Mouse (Mus musculus) CD8-positive naive resting alpha-beta T cell, adult 2 months (primary cell): ENCODE measurements around the gene Cfap54.

Source experiments
- DNase-seq, 2 experiments: peaks; one replicate each; pipeline ENCODE4 v3.0.0; 2022; ENCODE audit warnings: low read depth in 2 of 2, low spot score in 2 of 2

Gene Cfap54

DNA sequence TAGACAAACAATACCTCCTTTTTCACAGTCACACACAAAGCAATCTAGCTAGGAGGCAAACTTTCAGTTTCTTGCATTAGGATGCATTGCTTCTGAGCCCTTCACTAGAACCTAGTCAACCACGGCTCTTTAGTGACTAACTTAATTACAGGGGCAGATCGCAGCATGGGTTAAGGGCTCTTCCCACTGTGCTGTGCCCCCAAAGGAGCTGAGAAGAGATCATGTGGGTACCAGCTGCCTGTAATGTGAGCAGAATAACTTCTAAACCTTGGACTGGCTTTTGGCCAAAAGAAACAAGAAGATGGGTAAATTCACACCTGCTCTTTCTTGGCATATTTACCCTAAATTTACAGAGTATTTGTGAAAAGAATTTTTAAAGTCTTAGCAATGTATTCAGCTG, 291.2 kb downstream of the Cfap54 start:
- DNase-seq = no peak

DNA sequence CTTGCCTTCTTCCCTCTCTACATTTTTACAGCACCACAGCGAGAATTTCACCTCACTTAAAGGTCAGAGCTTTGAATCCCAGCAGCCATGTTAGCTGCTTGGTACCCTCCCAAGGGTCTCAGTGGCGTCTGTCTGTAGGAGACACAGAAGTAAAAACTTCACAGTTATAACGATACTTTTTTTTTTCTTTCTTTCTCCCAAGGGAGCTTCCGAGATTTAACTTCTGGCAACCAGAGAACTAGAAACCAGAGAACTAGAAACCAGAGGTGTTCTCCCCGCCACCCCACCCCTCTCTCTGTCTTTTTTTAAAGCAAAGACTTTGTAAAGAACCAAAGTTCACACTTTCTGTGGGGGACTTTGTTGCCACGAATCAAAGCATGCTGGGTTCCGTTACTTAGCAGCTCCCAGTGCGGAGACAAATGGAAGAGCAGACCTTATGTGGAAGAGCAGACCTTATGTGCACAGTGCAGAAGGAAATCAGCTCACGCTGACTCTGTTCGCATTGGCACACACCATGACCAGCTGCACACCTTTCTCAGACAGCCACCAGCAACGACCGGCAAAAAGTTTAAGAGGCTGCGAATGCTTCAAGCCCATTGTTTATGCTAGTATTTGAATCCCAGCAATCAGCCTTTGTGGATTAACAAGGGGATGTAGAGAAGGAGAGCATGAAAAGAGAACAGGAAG, 292.9 kb downstream of the Cfap54 start:
- DNase-seq = no peak

- DNase-seq = no peak
These were observed 298.7 kb downstream of the Cfap54 start for GRCm38 (mm10) chr10:92782691-92783090.

- DNase-seq = no peak
These were observed 327.1 kb downstream of the Cfap54 start for GRCm38 (mm10) chr10:92754359-92754758.

GRCm38 (mm10) chr10:92730339-92730738, 351.1 kb downstream of the Cfap54 start:
- DNase-seq = no peak

DNA sequence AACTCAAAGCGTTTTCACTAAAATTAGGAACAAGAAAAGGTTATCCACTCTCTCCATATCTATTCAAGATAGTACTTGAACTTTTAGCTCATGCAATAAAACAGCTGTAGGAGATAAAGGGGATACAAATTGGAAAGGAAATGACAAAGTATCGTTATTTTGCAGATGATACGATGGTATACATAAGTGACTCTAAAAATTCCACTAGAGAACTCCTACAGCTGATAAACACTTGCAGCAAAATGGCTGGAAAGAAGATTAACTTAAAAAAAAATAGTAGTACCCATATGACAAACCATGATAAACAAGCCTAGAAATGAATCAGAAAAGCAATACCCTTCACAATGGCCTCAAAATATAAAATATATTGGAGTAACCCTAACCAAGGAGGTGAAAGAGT, 352.7 kb downstream of the Cfap54 start:
- no peak for DNase-seq
